Mouse (Mus musculus): Measurements from ENCODE around the gene Dapk3.
"Not testable (repeated sequence)": the region's sequence is repeated elsewhere in the genome, so short reads cannot be mapped to it uniquely, and the experiment has no call there.

Gene Dapk3

GRCm38 (mm10) chr10:81146296-81146695 lies 36.5 kb upstream of the Dapk3 start:
- DNase-seq (ENCODE audit: low read depth): no peak

DNA sequence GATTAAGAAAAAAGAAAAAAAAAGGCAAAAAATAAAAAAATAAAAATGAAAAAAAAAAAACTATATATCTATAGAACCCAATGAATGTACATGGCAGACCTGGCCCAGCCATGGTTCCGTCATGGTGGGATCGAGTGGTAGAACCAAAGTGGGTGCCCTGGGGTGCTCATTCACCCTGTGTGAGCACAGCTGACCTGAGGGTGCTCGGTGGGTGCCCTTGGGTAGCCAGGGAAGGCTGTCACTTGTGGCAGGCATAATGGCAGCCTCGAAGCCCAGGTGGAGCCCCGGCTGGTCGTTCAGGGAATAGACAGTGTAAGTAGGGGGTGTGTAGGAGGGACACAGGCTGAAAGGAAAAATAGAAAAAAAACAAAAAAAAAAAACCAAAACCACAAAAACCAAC lies 31.5 kb upstream of the Dapk3 start:
- no peak for DNase-seq (ENCODE audit: low read depth)

- DNase-seq (ENCODE audit: low read depth): no peak
Measured at GRCm38 (mm10) chr10:81152609-81153008, 30.2 kb upstream of the Dapk3 start.

- no peak for DNase-seq (ENCODE audit: low read depth)
Measured at GRCm38 (mm10) chr10:81154313-81154712, 28.5 kb upstream of the Dapk3 start.

DNA sequence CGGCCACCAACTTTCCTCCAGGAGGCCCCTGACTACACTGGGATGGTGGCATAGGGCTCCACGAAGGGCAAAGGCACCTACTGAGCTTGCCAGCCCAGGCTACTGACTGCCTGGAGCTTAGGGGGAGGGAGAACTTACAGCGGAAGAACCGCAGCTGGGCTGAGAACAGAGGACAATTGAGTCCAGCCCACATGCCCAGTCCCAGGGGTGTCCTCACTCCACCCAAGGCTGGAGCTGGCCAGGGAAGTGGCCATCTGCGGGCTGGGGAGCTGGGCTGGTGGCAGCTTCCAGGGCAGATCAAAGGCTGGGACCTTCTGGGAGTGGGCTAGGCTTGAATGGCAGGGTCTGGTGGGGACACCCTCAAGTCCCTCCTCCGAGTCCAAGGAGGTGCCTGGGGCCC lies 28.1 kb upstream of the Dapk3 start:
- DNase-seq (ENCODE audit: low read depth): no peak

- no peak for DNase-seq (ENCODE audit: low read depth)
Measured at GRCm38 (mm10) chr10:81161602-81162317, 21.0 kb upstream of the Dapk3 start.

- DNase-seq (ENCODE audit: low read depth): no peak
Measured at GRCm38 (mm10) chr10:81162318-81162652, 20.5 kb upstream of the Dapk3 start.

DNA sequence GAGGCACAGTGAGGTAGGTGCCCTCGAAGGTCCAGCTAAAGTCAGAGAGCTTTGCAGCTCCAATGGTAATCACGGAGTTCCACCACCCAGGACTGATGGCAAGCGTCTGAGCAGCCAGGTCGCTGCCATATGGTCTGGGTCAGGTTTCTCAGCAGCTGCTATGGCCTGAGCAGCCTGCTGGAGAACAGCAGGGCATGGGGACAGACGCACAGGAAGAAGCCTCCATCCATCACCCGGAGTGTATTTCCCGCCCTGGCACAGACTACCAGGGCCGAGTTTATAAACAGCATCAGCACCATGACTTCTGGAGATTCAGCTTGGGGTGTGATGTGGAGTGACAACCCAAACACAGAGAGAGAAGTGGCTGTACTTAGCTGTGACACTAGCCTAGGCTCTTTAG lies 17.7 kb upstream of the Dapk3 start:
- DNase-seq (ENCODE audit: low read depth): no peak

- peak; percentile 100 for DNase-seq (ENCODE audit: low read depth)
Measured at GRCm38 (mm10) chr10:81167200-81168086, 15.4 kb upstream of the Dapk3 start, which contains the start of gene Pias4. Gene Pias4, minus strand, starts transcription at chr10:81167923.

GRCm38 (mm10) chr10:81168087-81168431 lies 14.7 kb upstream of the Dapk3 start:
- no peak for DNase-seq (ENCODE audit: low read depth)

- peak; percentile 94 for DNase-seq (ENCODE audit: low read depth)
Measured at GRCm38 (mm10) chr10:81168521-81169244, 14.1 kb upstream of the Dapk3 start.

DNA sequence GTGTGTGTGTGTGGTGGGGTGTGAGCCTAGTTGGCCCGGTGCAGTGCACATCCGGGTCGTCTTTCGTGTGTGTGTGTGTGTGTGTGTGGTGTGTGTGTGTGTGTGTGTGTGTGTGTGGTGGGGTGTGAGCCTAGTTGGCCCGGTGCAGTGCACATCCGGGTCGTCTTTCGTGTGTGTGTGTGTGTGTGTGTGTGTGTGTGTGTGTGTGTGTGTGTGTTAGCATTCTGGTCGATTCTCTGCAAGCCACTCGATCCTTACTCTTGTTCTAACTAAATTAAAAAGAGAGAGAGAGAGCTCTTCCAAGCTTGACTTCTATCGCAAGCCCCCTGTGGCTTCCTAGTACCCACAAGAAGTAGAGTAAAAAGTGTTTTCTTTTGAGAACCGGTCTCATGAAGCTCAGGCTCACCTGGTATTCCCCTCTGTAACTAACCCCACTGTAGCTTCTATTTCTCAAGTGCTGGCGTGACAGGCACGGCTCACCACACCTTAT lies 13.3 kb upstream of the Dapk3 start:
- DNase-seq (ENCODE audit: low read depth): not testable (repeated sequence)

- DNase-seq (ENCODE audit: low read depth): peak; percentile 73
Measured at GRCm38 (mm10) chr10:81173132-81173531, 9.7 kb upstream of the Dapk3 start.

DNA sequence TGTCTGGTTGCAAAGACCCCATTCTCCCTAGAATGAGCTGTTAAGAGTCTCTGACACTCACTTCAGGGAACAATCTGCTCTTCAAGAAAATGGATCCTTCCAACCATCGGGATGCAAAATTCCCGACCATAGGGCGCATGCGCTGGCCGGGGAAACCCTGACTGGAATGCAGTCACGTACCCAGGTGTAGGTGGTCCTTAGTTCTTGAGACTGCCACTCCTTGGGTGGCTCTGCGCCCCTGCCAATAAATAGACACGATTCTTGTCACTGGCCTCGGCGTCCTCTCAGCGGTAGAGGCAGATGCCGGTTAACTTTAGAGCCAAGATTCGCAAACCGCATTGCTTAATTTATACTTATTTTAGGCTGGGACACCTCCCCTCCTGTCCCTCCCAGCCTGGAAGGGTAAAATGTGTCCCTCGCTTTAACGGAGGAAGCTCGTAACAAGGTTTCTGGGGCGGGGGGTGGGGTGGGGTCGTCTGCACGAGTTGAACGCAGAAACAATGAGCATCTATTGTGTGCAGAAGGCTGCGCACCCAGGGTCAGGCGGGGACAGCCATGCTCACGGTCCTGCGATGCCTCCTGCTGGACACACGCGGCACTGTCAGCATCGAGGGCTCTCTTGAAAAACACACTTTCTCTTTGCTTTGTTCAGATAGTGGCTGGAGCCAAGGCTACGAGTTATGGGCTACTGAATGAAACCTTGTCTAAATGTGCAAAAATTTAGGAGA lies 8.0 kb upstream of the Dapk3 start:
- DNase-seq (ENCODE audit: low read depth): peak; percentile 88

DNA sequence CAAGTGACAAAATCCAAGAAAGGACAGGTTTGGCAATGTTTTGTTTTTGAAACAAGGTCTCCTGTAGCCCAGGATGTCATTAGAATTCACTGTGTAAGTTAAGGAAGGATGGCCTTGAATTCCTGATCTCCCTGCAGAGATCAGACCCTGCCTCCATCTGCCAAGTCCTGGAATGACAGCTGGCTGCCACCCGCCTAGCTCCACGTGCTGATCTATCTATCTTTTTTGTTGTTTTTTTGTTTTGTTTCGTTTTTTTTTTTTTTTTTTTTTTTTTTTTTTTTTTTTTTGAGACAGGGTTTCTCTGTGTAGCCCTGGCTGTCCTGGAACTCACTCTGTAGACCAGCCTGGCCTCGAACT lies 7.5 kb upstream of the Dapk3 start:
- DNase-seq (ENCODE audit: low read depth): not testable (repeated sequence)

DNA sequence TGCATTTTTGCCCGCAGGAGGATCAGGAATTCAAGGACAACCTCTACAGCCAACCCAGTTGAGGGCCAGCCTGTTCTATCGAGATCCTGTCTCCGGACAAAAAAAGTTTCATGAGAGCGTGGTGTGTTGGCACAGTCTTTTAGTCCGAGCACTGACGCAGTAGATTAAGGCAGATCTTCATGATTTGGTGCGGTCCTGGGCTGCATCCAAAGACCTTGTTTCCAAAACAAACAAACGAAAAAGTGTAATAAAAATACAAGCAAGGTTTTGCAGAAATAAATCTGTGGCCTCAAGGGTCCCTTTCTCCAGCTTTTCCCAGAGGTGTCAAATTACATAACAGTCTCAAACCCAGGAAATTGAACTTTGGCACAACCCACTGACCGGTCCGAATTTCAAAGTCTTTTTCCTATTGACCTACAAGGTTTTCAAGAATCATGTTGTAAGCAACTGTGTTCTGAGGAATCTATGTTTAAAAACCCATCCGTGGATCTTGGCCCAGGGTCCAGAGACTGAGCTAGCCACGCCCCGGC lies 6.8 kb upstream of the Dapk3 start:
- no peak for DNase-seq (ENCODE audit: low read depth)

DNA sequence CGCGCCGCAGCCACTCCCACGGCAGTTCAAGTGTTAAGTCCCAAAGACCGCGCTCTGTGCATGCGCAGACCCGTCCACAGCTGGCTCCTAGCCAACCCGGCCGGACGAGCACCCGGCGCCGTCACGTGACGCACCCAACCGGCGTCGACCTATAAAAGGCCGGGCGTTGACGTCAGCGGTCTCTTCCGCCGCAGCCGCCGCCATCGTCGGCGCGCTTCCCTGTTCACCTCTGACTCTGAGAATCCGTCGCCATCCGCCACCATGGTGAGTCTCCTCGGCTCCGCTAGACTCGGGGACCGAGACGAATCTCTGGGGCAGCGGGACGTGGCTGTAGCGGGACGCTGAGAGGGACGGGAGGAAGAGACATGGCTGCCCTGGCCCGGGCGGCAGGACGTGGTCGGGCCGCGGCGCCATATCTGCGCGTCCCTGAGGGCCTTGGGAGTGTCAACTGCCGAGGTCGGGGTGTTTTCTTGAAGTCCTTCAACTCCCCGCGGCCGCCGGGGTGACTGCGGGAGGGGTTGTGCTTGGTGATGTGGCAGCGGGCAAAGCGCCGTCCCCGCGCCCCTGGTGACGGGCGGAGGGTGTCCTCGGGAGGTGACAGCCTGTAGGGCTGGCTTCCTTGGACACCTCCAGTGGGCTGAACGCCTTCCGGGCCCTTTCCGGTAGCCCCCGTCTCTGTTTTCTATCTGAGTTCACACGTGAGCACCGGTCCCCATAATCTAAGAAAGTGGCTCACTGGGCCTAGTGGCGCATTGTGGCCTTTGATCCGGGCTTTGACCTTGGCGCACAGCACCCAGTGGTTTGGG lies 6.1 kb upstream of the Dapk3 start, which contains the start of gene Eef2:
Gene Eef2 (plus strand): TSS at position 166 of the 806 bp plus-strand sequence.
- peak; percentile 96 for DNase-seq (ENCODE audit: low read depth)

DNA sequence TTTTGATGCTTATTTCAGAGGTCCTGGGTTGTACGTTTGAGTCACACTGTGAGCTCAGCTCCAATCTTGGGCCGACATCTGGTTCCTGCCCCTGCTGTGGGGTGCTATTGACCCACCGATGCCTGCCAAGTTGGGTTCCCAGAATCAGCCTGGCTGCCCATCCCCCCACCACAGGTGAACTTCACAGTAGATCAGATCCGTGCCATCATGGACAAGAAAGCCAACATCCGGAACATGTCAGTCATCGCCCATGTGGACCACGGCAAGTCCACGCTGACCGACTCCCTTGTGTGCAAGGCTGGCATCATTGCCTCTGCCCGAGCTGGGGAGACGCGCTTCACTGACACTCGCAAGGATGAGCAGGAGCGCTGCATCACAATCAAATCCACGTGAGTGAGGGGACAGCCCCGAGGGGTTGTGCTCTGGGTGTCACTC lies 5.3 kb upstream of the Dapk3 start:
- DNase-seq (ENCODE audit: low read depth): no peak

DNA sequence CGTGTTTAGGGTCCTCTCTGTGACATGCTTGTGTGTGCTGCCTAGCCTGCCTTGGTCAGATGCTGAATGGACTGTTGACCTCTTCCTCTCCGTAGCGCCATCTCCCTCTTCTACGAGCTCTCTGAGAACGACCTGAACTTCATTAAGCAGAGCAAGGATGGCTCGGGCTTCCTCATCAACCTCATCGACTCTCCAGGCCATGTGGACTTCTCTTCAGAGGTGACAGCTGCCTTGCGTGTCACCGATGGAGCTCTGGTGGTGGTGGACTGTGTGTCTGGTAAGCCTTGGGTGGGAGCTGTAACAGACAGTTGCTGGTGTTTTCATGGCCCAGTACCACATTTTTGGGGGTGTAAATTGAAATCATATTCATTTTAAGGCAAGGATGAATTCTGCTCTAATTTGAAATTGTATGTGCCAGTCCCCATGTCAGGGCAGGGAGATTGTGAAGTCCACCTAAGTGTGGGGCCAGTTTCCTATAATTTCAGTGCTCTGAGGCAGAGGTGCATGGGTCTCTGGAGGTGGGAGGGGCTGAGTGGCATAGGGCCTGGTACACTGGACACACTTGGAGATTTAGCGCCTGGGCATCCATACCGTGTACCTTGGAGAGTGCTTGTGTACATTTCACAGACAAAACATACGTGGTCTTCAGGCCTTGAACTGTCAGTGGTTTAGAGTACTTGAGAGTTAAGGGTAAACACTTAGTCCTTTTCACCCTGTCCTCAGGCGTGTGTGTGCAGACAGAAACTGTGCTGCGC lies 4.7 kb upstream of the Dapk3 start:
- no peak for DNase-seq (ENCODE audit: low read depth)

GRCm38 (mm10) chr10:81178927-81179326 lies 3.9 kb upstream of the Dapk3 start:
- DNase-seq (ENCODE audit: low read depth): no peak
